Mouse (Mus musculus): Measurements from ENCODE around the gene Klhl25.

- TF ChIP-seq USF1 (IDR thresholded peaks at IDR 0.05; ENCODE audit: low read depth) (no peak), CTCF (IDR thresholded peaks at IDR 0.05; ENCODE audit: control insufficient read depth, insufficient read depth, insufficient read length) (no peak), MYOD1 (IDR thresholded peaks at IDR 0.05; ENCODE audit: control insufficient read depth, insufficient read length, low read depth) (no peak)
Measured at GRCm38 (mm10) chr7:75873746-75874145, 25.6 kb downstream of the Klhl25 start.

Data from C2C12 (cell line).